Mouse (Mus musculus): ENCODE measurements around the gene Iqgap3.

- TF ChIP-seq CTCF (conservative IDR thresholded peaks at IDR 0.05; ENCODE audit: low read length) = no peak
- no peak for TF ChIP-seq POU5F1 (IDR thresholded peaks at IDR 0.05; ENCODE audit: borderline replicate concordance, low read length)
Observed at GRCm38 (mm10) chr3:88035561-88036293, 46.0 kb upstream of the Iqgap3 start.
